Mouse (Mus musculus): ENCODE measurements around the gene Trpc7.

Trpc7 gene

DNA sequence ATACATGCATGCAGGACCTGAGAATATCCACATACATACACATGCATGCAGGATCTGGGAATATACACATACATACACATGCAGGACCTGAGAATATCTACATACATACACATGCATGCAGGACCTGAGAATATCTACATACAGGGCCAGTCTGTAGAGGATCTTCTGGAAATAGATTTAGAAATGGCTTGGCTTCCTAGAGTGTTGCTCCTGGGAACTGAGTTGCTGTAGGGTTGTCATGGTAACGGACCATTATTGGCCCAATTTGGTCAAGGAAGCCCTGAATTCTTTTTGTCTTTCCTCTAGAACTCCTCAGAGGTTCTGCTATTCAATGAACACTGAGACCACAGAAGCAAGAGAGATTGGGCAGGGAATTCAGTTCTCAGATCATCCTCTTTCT is 113.2 kb downstream of the Trpc7 start:
- no peak for DNase-seq

DNA sequence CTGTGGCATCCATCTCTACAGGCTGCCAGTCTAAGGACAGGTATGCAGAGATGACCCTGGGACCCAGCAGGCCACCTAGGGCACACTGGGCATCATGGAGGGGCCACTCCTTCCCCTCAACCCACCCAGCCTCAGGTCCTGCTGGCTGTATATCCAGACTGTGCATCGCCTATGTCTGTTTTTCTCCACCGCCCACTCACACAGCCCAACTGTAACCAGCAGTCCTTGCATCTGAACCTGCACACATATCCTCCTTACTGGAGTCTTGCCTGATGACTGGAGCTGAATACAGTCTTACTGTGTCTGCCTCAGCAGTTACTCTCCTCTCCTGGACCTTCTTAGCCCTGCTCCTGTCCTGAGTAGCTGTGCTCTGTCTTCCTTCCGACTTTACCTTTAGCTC is 114.1 kb downstream of the Trpc7 start:
- DNase-seq: no peak

GRCm38 (mm10) chr13:56780746-56781469 is 114.9 kb downstream of the Trpc7 start:
- no peak for DNase-seq

DNA sequence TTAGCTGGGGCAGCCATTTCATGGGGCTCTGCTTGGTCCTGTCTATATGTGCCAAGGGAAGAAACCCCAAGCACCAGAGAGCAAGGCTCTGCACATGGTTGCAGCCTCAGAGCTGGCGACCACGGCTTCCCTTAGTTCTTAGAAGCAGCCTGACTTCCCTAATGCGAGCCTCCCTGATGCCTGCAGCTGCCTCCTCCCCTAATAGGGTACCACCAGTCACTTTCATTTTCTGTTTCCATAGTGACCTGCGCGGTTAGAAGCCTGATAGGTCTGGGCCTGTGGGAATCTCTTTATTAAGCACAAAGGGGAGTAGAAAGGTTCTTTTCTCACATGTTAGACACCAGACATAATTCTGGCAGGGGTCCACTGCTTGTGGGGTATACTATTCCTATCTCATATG is 121.5 kb downstream of the Trpc7 start:
- DNase-seq: no peak

GRCm38 (mm10) chr13:56773262-56773870 is 122.4 kb downstream of the Trpc7 start:
- DNase-seq: no peak

DNA sequence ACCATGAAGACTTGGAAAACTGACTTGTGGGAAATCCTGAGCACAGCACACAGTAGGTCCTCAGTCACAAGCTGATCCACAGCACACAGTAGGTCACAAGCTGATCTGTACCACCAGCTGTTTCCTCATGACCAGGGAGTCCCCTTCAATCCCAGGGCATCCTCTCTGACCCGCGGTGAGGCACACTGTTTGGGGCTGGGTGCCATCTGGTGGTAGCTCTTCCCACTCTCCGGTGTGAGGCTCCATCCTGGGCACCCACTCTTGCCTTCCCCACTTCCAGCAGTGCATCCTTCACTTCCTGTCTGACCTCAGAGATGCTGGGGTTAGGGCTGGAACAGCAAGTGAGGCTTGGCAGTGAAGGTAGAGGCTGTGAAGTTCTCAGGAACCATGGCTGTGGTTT is 123.2 kb downstream of the Trpc7 start:
- no peak for DNase-seq

GRCm38 (mm10) chr13:56770786-56771185 is 125.0 kb downstream of the Trpc7 start:
- DNase-seq: no peak

DNA sequence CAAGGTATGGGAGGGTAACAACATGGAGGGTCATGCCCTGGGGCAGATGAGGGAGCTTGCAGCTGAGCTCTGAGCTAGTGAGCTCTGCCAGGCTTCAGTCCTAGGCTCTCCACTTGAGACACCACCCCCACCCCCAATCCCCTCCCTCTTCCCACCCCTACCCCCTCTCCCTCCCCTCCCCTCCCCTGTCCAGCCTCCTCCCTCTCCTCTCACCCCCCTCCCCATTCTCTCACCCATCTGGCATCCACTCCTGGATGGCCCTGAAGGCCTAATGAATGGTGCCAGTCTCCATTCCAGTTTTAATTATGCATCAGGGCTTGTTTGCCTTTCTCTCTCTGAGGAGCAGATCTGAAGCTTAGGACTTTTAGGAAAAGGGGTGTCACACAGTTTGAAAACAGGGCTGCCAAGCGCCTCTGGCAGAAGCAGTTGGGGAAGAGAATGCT is 125.6 kb downstream of the Trpc7 start:
- DNase-seq: no peak

DNA sequence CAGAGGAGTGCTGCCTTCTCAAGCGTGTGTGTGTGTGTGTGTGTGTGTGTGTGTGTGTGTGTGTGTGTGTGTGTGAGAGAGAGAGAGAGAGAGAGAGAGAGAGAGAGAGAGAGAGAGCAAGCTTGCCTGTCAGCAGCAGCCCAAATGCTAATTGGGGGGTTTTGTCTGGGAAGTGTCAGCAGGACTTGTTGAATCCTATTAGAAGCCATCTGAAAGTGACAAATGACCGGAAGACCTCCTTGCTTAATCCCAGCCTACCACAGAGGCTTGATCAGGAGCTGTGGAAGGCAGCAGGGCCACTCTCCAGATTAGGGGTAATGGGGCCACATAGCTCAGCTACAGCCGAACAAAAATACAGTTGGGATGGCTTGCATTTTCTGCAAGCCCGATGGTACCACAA is 126.4 kb downstream of the Trpc7 start:
- DNase-seq: no peak

- DNase-seq: no peak
Measured at GRCm38 (mm10) chr13:56766211-56766610, 129.6 kb downstream of the Trpc7 start.

DNA sequence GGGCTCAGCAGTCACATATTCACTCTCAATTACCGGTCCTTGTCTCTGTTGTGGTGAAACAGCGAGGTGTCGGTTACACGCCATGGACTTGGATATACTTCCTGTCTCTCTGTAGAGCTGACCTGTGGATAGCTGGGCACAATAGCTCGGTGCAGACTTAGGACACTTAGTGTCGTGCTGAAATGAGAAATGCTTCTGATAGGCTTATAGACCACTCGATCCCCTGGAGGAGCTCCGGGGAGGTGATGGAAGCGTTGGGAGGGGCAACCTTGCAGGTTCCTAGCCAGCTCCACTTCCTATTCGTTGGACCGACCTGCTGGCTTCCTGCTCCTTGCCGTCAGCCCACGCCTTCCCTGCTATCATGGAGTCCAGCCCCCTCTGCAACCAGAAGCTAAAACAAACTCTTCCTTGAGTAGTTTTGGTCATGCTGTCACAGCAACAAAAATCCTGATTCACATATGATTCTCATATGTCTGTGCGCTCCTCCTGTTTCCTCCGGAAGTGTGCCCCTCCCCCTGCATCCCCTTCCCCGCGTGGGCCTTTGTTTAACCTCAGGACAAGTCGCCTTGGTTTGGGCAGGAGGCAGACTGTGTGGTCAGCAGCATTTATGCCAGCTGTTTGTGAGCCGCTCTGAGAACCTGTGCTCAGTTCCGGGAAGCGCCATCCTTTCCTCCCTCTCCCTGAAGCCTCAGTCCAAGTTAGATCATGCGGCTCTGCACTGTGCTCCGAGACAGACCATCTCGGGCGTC is 130.3 kb downstream of the Trpc7 start:
- DNase-seq: no peak

DNA sequence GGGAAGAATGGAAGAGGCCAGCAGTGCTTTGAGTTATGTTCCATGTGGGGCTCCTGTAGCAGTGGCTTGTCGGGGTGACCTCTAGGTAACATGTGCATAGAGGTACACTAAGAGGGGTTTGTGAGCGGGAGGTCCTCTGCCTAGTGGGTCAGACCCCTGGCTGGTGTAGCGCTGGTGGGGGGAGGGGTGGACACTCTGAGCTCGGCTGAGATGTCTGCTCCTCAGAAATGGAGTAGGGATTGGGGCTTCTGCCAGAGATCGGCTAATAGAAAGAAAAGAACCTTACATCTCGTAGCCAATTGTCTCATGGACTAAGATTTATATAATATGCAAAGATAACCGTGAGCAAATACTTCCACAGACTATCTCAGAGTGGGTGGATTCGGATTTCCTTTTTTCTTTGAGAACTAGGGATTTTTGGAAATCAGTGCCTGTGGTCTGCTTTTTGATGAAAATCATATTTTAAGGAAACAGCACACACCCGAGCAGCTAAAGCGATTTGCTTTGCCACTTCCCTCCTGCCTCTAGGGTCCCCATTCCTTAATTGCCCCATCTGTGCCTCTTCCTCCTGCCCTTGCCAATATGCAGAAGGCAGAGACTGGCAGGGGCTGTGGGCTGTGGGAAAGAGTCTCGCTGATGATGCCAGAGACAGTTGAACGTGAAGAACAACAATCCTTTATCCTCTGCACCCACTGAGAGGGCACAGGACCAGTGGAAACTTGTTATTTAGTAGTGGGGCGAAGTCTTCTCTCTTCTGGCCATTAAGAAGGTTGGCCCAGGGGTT is 133.2 kb downstream of the Trpc7 start:
- DNase-seq: no peak

GRCm38 (mm10) chr13:56758492-56758891 is 137.3 kb downstream of the Trpc7 start:
- DNase-seq: peak; percentile 80

DNA sequence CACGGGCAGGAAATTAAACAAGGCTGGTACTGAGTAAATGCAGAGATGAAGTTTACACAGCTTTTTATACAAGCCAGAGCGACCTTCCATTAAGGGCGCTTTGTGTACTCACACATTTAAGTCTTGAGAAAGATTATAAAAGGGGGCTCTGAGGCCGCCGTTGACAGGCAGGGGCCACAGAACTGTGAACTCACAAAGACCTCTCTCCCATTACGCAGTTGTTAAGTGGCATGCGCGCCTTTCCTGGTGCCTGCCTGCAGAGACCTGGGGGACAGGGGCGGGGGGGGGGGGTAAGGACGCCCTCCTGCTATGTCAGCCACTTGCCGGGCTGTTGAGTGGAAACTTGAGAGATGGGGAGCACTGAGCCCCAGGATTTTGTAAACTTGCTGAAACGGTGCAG is 138.6 kb downstream of the Trpc7 start:
- DNase-seq: no peak

GRCm38 (mm10) chr13:56755871-56756270 is 139.9 kb downstream of the Trpc7 start:
- peak; percentile 55 for DNase-seq

DNA sequence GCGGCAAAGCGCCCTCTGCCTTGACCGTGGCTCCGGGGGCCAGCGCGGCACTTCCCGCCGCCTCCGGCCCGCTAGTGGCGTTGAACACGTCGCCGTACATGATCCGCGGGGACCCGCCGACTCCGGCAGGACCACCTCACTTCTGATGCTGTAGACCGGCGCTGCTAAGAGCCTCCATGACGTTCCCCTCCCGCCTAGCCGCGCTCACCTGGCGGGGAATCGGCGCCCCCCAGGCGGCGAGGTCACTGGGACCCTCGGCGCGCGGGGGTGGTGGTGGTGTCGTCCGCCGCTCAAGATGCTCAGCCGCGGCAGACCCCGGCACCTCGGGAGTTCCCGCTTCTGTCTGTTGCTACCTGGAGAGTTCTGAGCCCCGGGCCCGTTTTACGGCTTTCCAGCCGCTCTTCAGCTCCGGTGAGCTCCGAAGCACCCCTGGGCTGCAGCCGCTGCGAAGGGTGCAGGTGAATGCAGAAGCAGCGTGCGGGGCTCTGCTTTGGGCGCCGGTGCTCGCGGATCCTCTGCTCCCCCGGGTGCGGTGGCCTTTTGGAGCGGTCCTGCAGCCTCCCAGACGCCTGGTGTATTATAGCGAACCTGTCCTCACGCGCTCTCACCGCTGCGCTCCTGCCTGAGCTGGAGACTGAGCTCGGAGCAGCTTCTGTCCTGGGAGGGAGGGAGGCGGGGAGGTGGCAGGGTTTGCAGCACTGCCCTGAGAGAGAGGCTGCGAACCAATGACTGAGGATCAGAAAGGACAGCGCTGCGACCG is 142.4 kb downstream of the Trpc7 start, which contains the start of gene Gm45623:
Gene Gm45623, minus strand, starts transcription at position 636 of the 760 bp plus-strand sequence.
- no peak for DNase-seq

DNA sequence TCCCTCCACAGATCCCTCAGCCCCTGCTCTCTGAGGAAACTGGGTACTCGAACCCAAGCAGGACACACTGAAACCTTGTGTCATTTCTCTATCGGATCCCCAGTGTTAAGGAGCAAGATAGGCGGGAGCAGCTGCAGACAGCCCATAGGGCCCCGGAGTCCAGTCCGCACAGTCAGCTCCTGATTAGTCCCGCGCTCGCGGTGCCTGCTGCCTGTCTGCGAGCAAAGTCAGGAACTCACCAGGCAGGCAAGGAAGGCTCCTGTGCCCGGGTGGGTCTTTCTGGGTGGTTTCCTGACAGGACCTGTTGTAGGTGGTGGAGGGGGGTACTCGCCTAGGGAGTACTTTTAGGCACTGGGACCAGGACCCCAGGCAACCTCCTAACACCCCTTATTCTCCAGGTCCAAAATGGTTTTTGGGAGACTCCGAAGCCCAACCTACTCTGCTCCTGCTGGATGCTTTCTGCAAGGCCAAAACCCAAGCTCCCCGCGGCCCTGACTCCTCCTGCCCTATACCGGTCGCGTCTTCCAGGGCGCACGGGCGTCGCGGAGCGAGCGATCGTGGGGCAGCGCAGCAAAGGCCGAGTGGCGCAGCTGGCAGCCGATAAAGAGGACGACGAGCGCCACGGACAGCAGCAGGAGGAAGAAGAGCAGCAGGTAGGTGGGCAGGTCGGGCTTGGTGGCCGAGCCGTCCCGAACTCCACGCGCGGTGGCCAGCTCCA is 143.2 kb downstream of the Trpc7 start:
- no peak for DNase-seq

DNA sequence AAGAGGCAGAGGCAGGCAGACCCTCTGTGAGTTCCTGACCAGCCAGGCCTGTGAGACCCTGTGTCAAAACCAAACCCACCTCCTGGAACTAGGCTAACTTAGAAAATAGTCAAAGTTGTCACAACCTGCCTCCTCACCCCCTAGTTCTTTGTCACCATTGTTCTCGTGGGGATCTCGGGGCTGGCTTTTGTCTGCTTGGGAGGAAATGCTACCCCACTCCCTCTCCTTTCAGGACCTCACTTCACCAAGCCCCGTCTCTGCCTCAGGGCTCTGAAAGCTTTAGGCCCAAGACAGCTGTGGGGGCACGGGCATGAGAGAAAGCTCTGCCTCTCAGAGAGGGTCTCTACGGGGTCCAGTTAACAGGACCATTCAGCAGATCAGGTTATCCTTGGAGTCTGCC is 144.0 kb downstream of the Trpc7 start:
- no peak for DNase-seq

- DNase-seq: no peak
Measured at GRCm38 (mm10) chr13:56749377-56749776, 146.4 kb downstream of the Trpc7 start.

- DNase-seq: no peak
Measured at GRCm38 (mm10) chr13:56747554-56747953, 148.2 kb downstream of the Trpc7 start.

DNA sequence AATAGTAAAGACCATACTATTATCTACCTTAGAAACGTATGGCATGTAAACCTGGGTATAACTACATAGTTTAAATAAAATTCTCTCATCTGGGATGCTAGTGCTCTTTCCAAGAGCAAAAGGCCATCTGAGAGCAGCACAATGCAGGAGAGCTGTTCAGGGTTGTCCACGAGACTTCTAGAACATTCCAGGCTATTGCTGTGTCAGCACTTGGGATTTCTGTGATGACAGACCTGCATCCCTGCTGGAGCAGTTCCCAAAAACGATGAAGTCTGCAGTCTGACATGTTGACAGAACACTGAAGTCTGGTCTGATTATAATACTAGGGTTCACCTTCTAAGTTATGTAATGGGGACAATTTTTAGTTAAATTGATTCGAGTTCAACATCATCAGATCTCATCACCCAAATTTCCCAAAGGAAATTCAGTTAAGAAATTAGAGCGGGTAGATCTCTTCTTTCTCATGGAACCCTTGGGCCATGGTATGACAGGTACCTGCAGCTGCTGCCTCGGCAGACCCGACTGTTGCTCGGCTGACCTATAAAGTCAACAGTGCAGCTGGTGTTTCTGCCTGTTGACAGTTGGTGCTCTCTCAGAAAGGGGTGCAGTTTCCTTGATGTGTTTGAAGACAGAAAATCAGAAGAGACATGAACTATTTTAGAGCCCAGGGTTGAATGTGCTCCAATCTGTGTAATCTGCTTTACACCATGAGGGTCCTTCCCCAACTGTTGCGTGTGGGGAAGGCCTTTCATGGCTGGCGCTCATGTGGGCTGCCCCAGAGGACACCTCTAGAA is 148.9 kb downstream of the Trpc7 start:
- DNase-seq: no peak

Data from right cerebral cortex, postnatal 14 days (tissue).